Mouse (Mus musculus): ENCODE measurements around the gene Crybg2. TPM values are rescaled to one million over a fixed set of nuclear protein-coding genes. Genes with fewer than 3 reads are reported as not detected.

The Crybg2 gene
- total RNA-seq, 4 experiments from 2014 or later: 0.54 to 6.4 (median 3.7) TPM

DNA sequence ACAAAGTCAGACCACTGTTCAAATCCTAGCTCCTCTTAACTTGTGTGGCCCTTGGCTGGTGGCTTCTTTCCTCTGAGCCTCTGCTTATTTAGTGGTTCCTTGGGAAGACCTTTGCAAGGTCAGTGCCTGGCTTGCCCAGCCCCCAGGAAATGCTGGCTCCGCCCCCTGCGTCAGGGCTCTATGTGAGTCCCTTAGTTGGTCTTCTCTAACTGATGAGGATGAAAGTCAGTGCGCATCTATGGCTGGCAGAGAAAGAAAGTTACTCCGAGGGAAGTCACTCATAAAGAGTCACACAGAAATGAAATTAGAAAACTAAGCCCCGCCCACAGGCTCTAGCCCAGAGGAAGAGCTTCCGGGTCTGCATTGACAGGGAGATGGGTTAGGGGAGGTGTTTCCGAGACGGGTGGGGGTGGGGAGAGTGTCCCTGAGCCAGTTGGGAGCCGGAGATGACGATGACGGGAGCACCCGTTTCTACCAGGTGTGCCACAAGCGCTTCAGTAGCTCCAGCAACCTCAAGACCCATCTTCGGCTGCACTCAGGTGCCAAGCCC lies 2.4 kb upstream of the Crybg2 start:
- no peak for DNase-seq (ENCODE audit: low spot score in 2 of 2)

DNA sequence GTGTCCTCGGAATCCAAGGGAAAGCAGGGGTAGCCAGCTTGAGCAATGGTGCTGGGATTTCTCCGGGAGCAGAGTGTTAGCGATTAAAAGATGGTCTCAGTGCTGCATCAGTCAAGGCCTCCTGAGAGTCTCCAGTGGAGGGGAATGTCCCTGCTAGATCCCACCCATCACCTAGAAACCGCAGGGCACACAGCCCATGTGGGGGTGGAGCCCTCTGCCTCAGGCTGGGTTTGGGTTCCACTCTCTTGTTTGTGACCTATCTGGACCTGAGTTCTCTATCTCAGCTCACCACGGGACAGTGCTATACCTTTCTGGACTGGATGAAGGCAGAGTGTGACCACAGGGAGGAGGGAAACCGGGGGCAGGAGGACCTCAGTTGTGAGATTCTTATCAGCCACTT lies 1.7 kb upstream of the Crybg2 start:
- DNase-seq (ENCODE audit: low spot score in 2 of 2): no peak

DNA sequence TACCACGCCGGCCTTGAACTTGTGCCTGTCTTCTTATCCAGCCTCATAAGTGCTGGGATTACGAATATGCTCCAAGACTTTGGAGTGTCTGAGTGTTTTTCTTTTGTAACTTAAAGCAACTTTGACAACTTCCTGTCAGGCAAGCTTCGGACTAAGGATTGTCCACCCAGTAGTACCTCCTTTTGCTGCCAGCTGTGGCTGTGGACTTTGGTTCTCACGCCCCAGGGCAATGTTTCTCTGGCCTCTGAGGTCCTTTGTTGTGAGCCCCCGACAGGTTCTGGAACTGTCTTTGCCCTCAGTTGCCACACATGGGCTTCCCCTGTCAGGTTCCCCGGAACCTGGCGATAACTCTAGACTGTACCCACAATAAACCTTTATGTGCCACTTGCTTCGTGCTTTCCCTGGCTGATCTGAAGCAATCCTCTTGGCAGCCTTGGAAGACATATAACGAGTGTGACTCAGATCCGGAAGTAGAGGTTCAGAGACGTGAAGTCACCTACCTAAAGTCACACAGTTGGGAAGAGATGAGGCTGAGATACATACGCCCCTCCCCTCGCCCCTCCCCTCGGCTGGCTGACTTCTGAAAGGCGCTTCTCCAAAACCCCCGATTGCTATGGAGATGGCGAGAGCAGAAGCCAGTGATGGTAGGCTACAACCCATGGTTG lies 683 bp downstream of the Crybg2 start:
- DNase-seq (ENCODE audit: low spot score in 2 of 2): no peak

- no peak for DNase-seq (ENCODE audit: low spot score in 2 of 2)
Observed at GRCm38 (mm10) chr4:134061944-134062446, 1.4 kb downstream of the Crybg2 start.

- DNase-seq (ENCODE audit: low spot score in 2 of 2): no peak
Observed at GRCm38 (mm10) chr4:134062561-134062960, 1.9 kb downstream of the Crybg2 start.

DNA sequence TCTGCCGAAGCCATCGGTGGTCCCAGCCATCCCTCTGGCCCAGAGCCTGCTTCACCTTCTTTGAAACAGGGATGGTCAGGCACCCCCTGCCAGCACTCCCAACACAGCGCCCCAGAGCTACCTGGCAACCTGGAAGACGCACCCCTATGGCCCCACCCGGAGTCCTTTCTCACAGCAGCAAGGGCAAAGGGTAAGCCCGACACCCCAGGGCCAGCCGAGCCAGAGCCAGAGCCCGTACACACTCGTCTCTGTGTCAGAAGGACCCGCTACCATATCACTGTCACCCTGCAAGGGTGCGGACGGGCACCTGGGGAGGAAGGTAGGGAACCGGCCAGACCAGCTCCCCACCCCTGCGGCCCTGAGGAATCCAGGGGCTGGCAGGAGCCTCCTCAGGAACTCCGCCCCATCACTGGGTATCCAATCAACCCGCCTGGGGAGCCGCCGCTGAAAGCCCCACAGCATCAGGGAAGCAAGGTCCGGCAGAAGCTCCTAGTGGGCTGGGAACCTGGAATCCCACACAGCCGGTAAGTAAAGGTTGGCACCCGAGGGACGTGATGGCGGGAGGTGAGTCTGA lies 4.9 kb downstream of the Crybg2 start:
- DNase-seq (ENCODE audit: low spot score in 2 of 2): no peak

- DNase-seq (ENCODE audit: low spot score in 2 of 2): no peak
Observed at GRCm38 (mm10) chr4:134067383-134067782, 6.8 kb downstream of the Crybg2 start.

DNA sequence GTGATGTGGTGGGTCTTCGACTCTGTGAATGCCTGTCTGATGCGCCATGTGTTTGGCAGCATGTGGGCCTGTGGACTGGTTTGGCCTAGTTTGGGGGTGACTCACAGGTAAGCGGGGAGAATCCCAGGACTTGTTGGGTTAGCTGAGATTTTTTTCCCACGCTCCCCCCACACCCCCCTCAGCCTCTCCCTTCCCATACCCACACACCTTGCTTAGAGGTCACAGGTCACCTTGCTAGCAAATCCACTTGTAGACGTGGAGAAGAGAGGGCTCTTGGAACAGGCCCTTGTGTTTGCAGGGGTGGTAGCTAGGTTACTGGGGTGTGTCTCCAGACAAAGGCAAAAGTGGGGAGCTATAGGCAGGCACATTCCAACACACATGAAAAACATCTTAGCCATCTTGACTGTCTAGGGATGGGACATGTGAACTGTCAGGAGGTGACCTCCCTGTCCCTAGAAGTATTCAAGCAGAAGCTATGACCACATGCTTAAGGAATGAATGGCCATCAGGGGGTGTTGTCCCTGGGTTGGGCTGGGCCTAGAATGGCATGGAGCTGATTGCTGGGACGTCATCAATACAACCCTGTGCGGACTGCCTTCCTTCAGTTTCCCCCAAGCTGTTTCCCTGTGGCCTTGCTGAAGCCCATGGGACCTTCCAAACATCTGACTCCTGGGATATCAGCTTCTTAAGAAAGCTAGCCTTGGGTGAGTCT lies 7.4 kb downstream of the Crybg2 start:
- DNase-seq (ENCODE audit: low spot score in 2 of 2): no peak

- DNase-seq (ENCODE audit: low spot score in 2 of 2): no peak
Observed at GRCm38 (mm10) chr4:134068793-134069580, 8.4 kb downstream of the Crybg2 start.

- DNase-seq (ENCODE audit: low spot score in 2 of 2): peak; percentile 42 to 49
Observed at GRCm38 (mm10) chr4:134078694-134079093, 18.1 kb downstream of the Crybg2 start.

DNA sequence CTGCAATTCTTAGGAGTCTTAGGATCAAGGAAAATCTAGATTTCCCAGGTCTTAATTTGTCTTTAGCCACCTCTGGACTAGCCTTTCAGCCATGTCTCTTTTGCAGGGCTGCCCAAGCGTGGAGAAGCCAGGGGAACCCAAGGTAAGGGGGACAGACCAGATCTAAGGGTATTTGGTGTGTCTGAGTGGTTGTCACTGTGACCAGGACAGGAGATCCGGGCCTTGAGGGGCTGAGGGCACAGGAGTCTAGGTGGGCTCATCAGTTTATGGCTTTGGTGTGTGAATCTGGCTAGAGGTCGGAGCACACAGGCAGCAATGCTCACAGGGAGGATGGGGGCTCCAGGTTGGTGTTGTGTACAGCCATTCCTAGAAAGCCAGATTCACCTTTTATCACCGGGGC lies 20.1 kb downstream of the Crybg2 start:
- no peak for DNase-seq (ENCODE audit: low spot score in 2 of 2)

- peak; percentile 53 to 60 for DNase-seq (ENCODE audit: low spot score in 2 of 2)
Observed at GRCm38 (mm10) chr4:134081730-134082386, 21.2 kb downstream of the Crybg2 start.

- no peak for DNase-seq (ENCODE audit: low spot score in 2 of 2)
Observed at GRCm38 (mm10) chr4:134082460-134082859, 21.8 kb downstream of the Crybg2 start.

DNA sequence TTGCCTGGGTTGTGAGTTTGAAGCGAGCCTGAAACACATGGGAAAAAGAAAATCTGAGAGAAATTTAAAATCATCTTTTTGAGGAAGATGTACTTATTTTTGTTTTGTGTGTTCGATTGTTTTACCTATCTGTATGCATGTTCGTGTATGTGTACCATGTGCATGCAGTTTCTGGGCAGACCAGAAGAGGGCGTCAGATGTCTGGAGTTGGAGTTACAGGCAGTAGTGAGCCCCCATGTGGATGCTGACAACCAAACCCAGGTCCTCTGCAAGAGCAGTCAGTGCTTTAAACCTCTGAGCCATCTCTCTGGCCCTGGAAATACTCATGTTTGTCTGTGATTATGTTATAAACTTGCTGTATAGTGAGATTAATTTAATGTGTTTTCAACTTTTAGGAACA lies 24.4 kb downstream of the Crybg2 start:
- no peak for DNase-seq (ENCODE audit: low spot score in 2 of 2)

GRCm38 (mm10) chr4:134087412-134087811 lies 26.8 kb downstream of the Crybg2 start:
- no peak for DNase-seq (ENCODE audit: low spot score in 2 of 2)

GRCm38 (mm10) chr4:134089029-134089428 lies 28.4 kb downstream of the Crybg2 start:
- no peak for DNase-seq (ENCODE audit: low spot score in 2 of 2)

GRCm38 (mm10) chr4:134090521-134091224 lies 30.1 kb downstream of the Crybg2 start:
- no peak for DNase-seq (ENCODE audit: low spot score in 2 of 2)

DNA sequence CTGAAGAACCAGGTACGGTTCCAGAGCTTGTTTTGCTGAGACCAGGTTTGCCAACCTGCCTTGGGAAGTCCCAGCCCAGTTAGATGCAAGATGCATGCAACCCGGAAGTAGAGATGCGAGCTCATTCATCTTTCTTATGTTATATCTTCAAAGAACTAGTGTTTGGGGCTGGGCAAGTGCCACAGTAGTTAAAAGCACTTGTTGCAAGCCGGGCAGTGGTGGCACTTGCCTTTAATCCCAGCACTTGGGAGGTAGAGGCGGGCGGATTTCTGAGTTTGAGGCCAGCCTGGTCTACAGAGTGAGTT lies 30.6 kb downstream of the Crybg2 start:
- DNase-seq (ENCODE audit: low spot score in 2 of 2): no peak

- DNase-seq (ENCODE audit: low spot score in 2 of 2): no peak
Observed at GRCm38 (mm10) chr4:134092382-134093288, 32.0 kb downstream of the Crybg2 start.
